In genomic region chr11:68324863-68325262, GRCm38 (mm10) we compare ENCODE assay signal across 20 mouse cellular contexts.
DNase-seq lines count a peak whose midpoint lies in the region; ATAC-seq and TF ChIP-seq lines count a peak whose summit lies in the region.
"Had no signal": no experiment of that assay in that cellular context is flagged by ENCODE, and none has a peak within 500 bp of the region (broad histone marks: within the 10 kb centered on the region; RNA-seq: fewer than 3 reads in every experiment).

No protein-coding gene starts in this region.

- 0 out of 2 replicates have a peak overlapping the region, but pooled peaks have one; percentile 12 for H3K27ac ChIP-seq in embryonic facial prominence, embryonic 15.5 days (replicated peaks)
- H3K27ac ChIP-seq in embryonic facial prominence, embryonic 10.5 days (replicated peaks), result no peak overlapping the region
- no peak overlapping the region for H3K27ac ChIP-seq in ES-E14 (ENCODE audit: insufficient read depth, low read depth, low read length, poor library complexity, severe bottlenecking)
- no peak overlapping the region for H3K27ac ChIP-seq in intestine, postnatal 0 days (ENCODE audit: low read depth, low read length)
- H3K27ac ChIP-seq: forebrain, embryonic 10.5 days; heart, embryonic 10.5 days; hindbrain, embryonic 10.5 days; hindbrain, embryonic 14.5 days had no signal

- no peak overlapping the region for H3K4me3 ChIP-seq in embryonic facial prominence, embryonic 15.5 days (replicated peaks)
- no peak overlapping the region for H3K4me3 ChIP-seq in embryonic facial prominence, embryonic 10.5 days
- no peak overlapping the region for H3K4me3 ChIP-seq in ES-E14 (ENCODE audit: insufficient read depth in 1 of 2, low read depth in 1 of 2, low read length in 2 of 2, poor library complexity in 1 of 2, severe bottlenecking in 1 of 2)
- no peak overlapping the region for H3K4me3 ChIP-seq in intestine, postnatal 0 days (ENCODE audit: low read depth, low read length)
- H3K4me3 ChIP-seq: erythroblast, embryonic 14.5 days; forebrain, embryonic 10.5 days; heart, embryonic 10.5 days; hindbrain, embryonic 10.5 days had no signal

- H3K9me3 ChIP-seq in embryonic facial prominence, embryonic 15.5 days (replicated peaks), result no peaks in the 10 kb centered on the region
- H3K9me3 ChIP-seq in embryonic facial prominence, embryonic 10.5 days, result no peaks in the 10 kb centered on the region
- H3K9me3 ChIP-seq in ES-E14 (ENCODE audit: control insufficient read depth, insufficient read depth, low read depth, low read length), result no peaks in the 10 kb centered on the region
- no peaks in the 10 kb centered on the region for H3K9me3 ChIP-seq in intestine, postnatal 0 days (ENCODE audit: control insufficient read depth)
- H3K9me3 ChIP-seq: forebrain, embryonic 10.5 days; heart, embryonic 10.5 days; hindbrain, embryonic 10.5 days had no signal

- TF ChIP-seq CTCF in intestine, postnatal 0 days (IDR thresholded peaks at IDR 0.05; ENCODE audit: low read depth), result no peak

- H3K36me3 ChIP-seq in embryonic facial prominence, embryonic 15.5 days, result no peaks in the 10 kb centered on the region
- H3K36me3 ChIP-seq in embryonic facial prominence, embryonic 10.5 days (replicated peaks), result no peaks in the 10 kb centered on the region; the same call in 1 of the 2 replicates
- 0 out of 2 replicates have a peak, but pooled peaks cover 2% of the 10 kb centered on the region for H3K36me3 ChIP-seq in ES-E14 (ENCODE audit: control insufficient read depth, insufficient read depth, low read length, poor library complexity, severe bottlenecking)
- H3K36me3 ChIP-seq in intestine, postnatal 0 days (ENCODE audit: control insufficient read depth, insufficient read depth), result no peaks in the 10 kb centered on the region
- H3K36me3 ChIP-seq: heart, embryonic 10.5 days had no signal

- H3K4me1 ChIP-seq in embryonic facial prominence, embryonic 15.5 days, result no peaks in the 10 kb centered on the region
- H3K4me1 ChIP-seq in embryonic facial prominence, embryonic 10.5 days, result peaks cover 16% of the 10 kb centered on the region
- H3K4me1 ChIP-seq in ES-E14 (ENCODE audit: control insufficient read depth in 2 of 2, insufficient read depth in 2 of 2, low read length in 2 of 2, poor library complexity in 1 of 2), result peaks cover 0 to 5% of the 10 kb centered on the region in 2 experiments; a peak in 2 of 4 replicates
- no peaks in the 10 kb centered on the region for H3K4me1 ChIP-seq in intestine, postnatal 0 days (replicated peaks; ENCODE audit: control insufficient read depth, insufficient read depth, low read length)

- no peak overlapping the region for H3K4me2 ChIP-seq in embryonic facial prominence, embryonic 15.5 days (replicated peaks)
- H3K4me2 ChIP-seq in intestine, postnatal 0 days (replicated peaks; ENCODE audit: low read depth), result no peak overlapping the region
- H3K4me2 ChIP-seq: hindbrain, embryonic 14.5 days had no signal

- 78% methylated on average over 2 of the region's 2 CpGs for WGBS in embryonic facial prominence, embryonic 15.5 days
- WGBS in embryonic facial prominence, embryonic 10.5 days, result 80% methylated on average over 2 of the region's 2 CpGs
- WGBS in intestine, postnatal 0 days, result 92% methylated on average over 2 of the region's 2 CpGs

- ATAC-seq in embryonic facial prominence, embryonic 15.5 days (ENCODE audit: insufficient number of reproducible peaks, low FRiP score, low TSS enrichment, low read depth), result no peak
- no peak for ATAC-seq in intestine, postnatal 0 days
- ATAC-seq: forebrain, embryonic 14.5 days; intestine, embryonic 16.5 days had no signal

- in situ Hi-C loops in ES-E14 (cut with MboI; ENCODE audit: low sequenced_read_pairs in 2 of 2, unreplicated experiment in 2 of 2), result no loop called here

- H3K9ac ChIP-seq in embryonic facial prominence, embryonic 15.5 days, result no peak overlapping the region
- H3K9ac ChIP-seq in ES-E14 (ENCODE audit: insufficient read depth, low read depth, low read length, poor library complexity, severe bottlenecking), result no peak overlapping the region
- H3K9ac ChIP-seq in intestine, postnatal 0 days (ENCODE audit: low read depth, low read length), result no peak overlapping the region
- H3K9ac ChIP-seq: hindbrain, embryonic 14.5 days had no signal

- DNase-seq in embryonic facial prominence, embryonic 10.5 days (ENCODE audit: low spot score), result no peak
- DNase-seq in ES-E14 (ENCODE audit: low read depth, low spot score), result peak; percentile 44
- peak; percentile 83 for DNase-seq in ZHBTc4 (ENCODE audit: low read depth, low spot score)
- no peak for DNase-seq in cerebellum, adult 9-11 months
- no peak for DNase-seq in adrenal gland, adult (ENCODE audit: inconsistent age in 2 of 2, low spot score in 1 of 2)
- DNase-seq: adrenal gland, postnatal 14 days; cerebellum, adult 11-12 months; cerebellum, adult 9-10 months; cerebellum, postnatal 36 days; heart, adult 18-20 months; kidney, adult 8-10 months had no signal

- H3K27me3 ChIP-seq in embryonic facial prominence, embryonic 15.5 days, result no peaks in the 10 kb centered on the region
- H3K27me3 ChIP-seq in embryonic facial prominence, embryonic 10.5 days (replicated peaks; ENCODE audit: low read depth, poor library complexity, severe bottlenecking), result 0 out of 2 replicates have a peak, but pooled peaks cover 4% of the 10 kb centered on the region
- no peaks in the 10 kb centered on the region for H3K27me3 ChIP-seq in intestine, postnatal 0 days (replicated peaks; ENCODE audit: control insufficient read depth, insufficient read depth, low read length)

TF ChIP-seq in ES-E14, 5 proteins besides CTCF, POLR2A, EP300 and RAD21:
- TF ChIP-seq HCFC1 (IDR thresholded peaks at IDR 0.05; ENCODE audit: borderline replicate concordance, insufficient read depth, low read length), result no peak

Comparison
In these comparisons a context has a peak if more than half of its experiments do, and no peak if none do; other contexts are left out.
1. DNase-seq: peak in ES-E14 (single experiment) and ZHBTc4 (single experiment); none in embryonic facial prominence, embryonic 10.5 days (single experiment), cerebellum, adult 9-11 months (single experiment) and adrenal gland, adult (0 of 2).